Mouse (Mus musculus) limb, embryonic 11.5 days (tissue): Measurements from ENCODE around the gene Mrgpre. TPM values are rescaled to one million over a fixed set of nuclear protein-coding genes. Genes with fewer than 3 reads are reported as not detected.
A peak's percentile ranks its signal among the peaks of the same experiment; 100 is the strongest.

Experiments used
- ATAC-seq: fragments of 200-750 bp; cut with Nextera tagmentation; 2 replicates; pipeline ENCODE4 v1.8.0; 2017; ENCODE audit warnings: low read depth; ENCODE audit not compliant: insufficient number of reproducible peaks, low FRiP score, low TSS enrichment
- DNase-seq: peaks from one replicate; pipeline ENCODE4 v3.0.0-alpha.2; 2015; ENCODE audit warnings: low spot score
- H3K27ac ChIP-seq: fragments of 300-500 bp; sonication (generic); replicated peaks from 2 replicates; pipeline ENCODE4 v1.5.1; 2014; ENCODE audit warnings: low read depth, mild to moderate bottlenecking, low read length
- H3K27me3 ChIP-seq: fragments of 300-500 bp; sonication (generic); 2 replicates; pipeline ENCODE4 v1.6.1; 2014; ENCODE audit warnings: mild to moderate bottlenecking, low read length, mixed read lengths; ENCODE audit not compliant: control insufficient read depth, insufficient read depth
- H3K36me3 ChIP-seq: fragments of 300-500 bp; sonication (generic); 2 replicates; pipeline ENCODE4 v1.6.1; 2014; ENCODE audit warnings: mild to moderate bottlenecking, low read length, moderate library complexity, mixed read lengths; ENCODE audit not compliant: control insufficient read depth, insufficient read depth
- H3K4me1 ChIP-seq: fragments of 300-500 bp; sonication (generic); 2 replicates; pipeline ENCODE4 v1.6.1; 2014; ENCODE audit warnings: low read length, mixed read lengths; ENCODE audit not compliant: control insufficient read depth, insufficient read depth
- H3K4me2 ChIP-seq: fragments of 300-500 bp; sonication (generic); 2 replicates; pipeline ENCODE4 v1.6.1; 2014; ENCODE audit warnings: low read depth, mild to moderate bottlenecking, moderate library complexity; ENCODE audit not compliant: severe bottlenecking
- H3K4me3 ChIP-seq: fragments of 300-500 bp; sonication (generic); 2 replicates; pipeline ENCODE4 v1.5.1; 2014; ENCODE audit warnings: low read depth, low read length
- H3K9ac ChIP-seq: fragments of 300-500 bp; sonication (generic); 2 replicates; pipeline ENCODE4 v1.6.1; 2014; ENCODE audit warnings: mild to moderate bottlenecking, low read length
- H3K9me3 ChIP-seq: fragments of 300-500 bp; sonication (generic); 2 replicates; pipeline ENCODE4 v1.6.1; 2016; ENCODE audit warnings: low read length; ENCODE audit not compliant: control insufficient read depth
- WGBS: fragments of 180-500 bp; shearing (Covaris S2); extraction: QIAGEN DNeasy Blood & Tissue Kit; methylation state at CpG from one replicate; pipeline ENCODE4 v1.1.7; 2014; 5-methylcytosine and 5-hydroxymethylcytosine counted together
- microRNA-seq: library from miRNA; unstranded; fragments of <30 nt; microRNA quantifications from one replicate; pipeline ENCODE4, GENCODE M21; 2016
- polyA plus RNA-seq: library from polyadenylated mRNA; unstranded; fragments of >200 nt; fragmentation: Nextera tagmentation; extraction: Ambion mirVana; gene quantifications from 2 replicates; pipeline ENCODE4 v1.2.1, GENCODE M21; 2014

Gene Mrgpre
- polyA plus RNA-seq, 1 experiment from 2014 or later = 2.2 TPM

GRCm38 (mm10) chr7:143738601-143739006, 45.7 kb downstream of the Mrgpre start:
- H3K36me3 ChIP-seq = no peaks in the 10 kb centered on the region
- H3K27me3 ChIP-seq = no peaks in the 10 kb centered on the region
- WGBS = 45% methylated on average over 5 of the region's 5 CpGs
- H3K9ac ChIP-seq = no peak overlapping the region
- DNase-seq = no peak
- no peak overlapping the region for H3K27ac ChIP-seq
- no peak overlapping the region for H3K4me3 ChIP-seq
- no peaks in the 10 kb centered on the region for H3K9me3 ChIP-seq
- H3K4me1 ChIP-seq = peaks cover 12% of the 10 kb centered on the region
- no peak for ATAC-seq
- H3K4me2 ChIP-seq = peak overlapping the region; percentile 84

DNA sequence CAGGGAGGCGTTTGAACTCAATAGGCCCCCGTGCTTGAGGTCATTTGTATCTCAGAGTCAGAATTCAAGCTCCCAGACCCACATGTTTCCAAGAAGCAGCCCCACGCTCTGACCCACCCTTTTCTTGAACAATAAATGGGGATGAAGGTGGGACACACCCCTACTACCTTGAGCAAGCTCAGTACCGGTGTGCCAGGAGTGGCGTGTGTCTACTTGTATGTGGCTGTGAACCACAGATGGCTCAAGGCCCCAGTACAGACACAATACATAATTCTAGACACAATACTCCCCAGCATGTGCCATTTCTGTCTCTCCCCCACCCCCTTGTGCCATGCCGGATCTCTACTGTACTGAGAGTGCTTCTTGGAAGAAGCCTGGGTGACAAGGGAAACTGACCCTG, 46.1 kb downstream of the Mrgpre start:
- Histone ChIP-seq H3K4me1 (peaks cover 12% of the 10 kb centered on the region), H3K9ac (no peak overlapping the region), H3K36me3 (no peaks in the 10 kb centered on the region), H3K4me3 (no peak overlapping the region), H3K9me3 (no peaks in the 10 kb centered on the region), H3K27me3 (no peaks in the 10 kb centered on the region), H3K4me2 (no peak overlapping the region), H3K27ac (no peak overlapping the region)
- WGBS = 75% methylated on average over 6 of the region's 6 CpGs
- ATAC-seq = no peak
- no peak for DNase-seq

- Histone ChIP-seq H3K9ac (no peak overlapping the region), H3K36me3 (no peaks in the 10 kb centered on the region), H3K27me3 (no peaks in the 10 kb centered on the region), H3K4me3 (no peak overlapping the region), H3K4me1 (peaks cover 3% of the 10 kb centered on the region; the same call in 1 of the 2 replicates), H3K9me3 (no peaks in the 10 kb centered on the region), H3K4me2 (no peak overlapping the region), H3K27ac (no peak overlapping the region)
- no peak for ATAC-seq
- WGBS = 92% methylated on average over 4 of the region's 4 CpGs
- no peak for DNase-seq
These were observed 50.6 kb downstream of the Mrgpre start for GRCm38 (mm10) chr7:143733746-143734145.

DNA sequence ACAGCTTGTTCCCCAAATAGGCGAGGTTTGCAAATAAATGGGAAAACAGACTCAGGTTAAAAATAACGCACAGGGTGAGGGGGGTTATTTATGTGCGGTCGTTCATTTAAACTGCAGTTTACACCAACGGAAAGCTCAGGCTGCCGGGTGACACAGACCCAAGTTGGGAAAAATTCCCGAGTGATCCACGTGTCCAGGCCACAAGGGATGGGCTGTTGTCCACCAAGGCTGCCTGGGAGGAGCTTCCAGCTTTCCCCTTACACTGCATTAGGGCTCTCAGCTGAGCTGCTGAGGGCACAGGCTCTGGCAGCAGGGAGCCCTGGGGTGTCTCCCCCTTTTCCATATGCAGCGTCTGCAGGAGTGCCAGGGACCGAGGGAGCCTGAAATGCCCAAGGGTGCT, 54.4 kb downstream of the Mrgpre start:
- H3K27ac ChIP-seq = no peak overlapping the region
- no peak overlapping the region for H3K4me2 ChIP-seq
- H3K4me3 ChIP-seq = no peak overlapping the region
- no peak for DNase-seq
- H3K9ac ChIP-seq = no peak overlapping the region
- no peaks in the 10 kb centered on the region for H3K9me3 ChIP-seq
- H3K4me1 ChIP-seq = no peaks in the 10 kb centered on the region
- no peaks in the 10 kb centered on the region for H3K36me3 ChIP-seq
- no peak for ATAC-seq
- 75% methylated on average over 10 of the region's 10 CpGs for WGBS
- H3K27me3 ChIP-seq = no peaks in the 10 kb centered on the region

Small RNA genes lying within 50 kb of the gene (microRNA-seq; reads per million reads assigned to microRNA genes)
- gene Gm22064 = not detected

Other genes starting within 250 kb of the Mrgpre start
- 194 and 196 TPM in 2 replicates for gene Nap1l4, start 235.4 kb downstream of the Mrgpre start, polyA plus RNA-seq
- gene Cars, start 184.4 kb downstream of the Mrgpre start, polyA plus RNA-seq = 62.2 and 65.7 TPM in 2 replicates
- gene Tnfrsf26, start 155.8 kb downstream of the Mrgpre start, polyA plus RNA-seq = 0.05 TPM in 1 of 2 replicates, not detected in the other
- gene Tnfrsf22, start 134.8 kb downstream of the Mrgpre start, polyA plus RNA-seq = 12.9 and 13.8 TPM in 2 replicates
- 0.09 and 0.58 TPM in 2 replicates for gene Tnfrsf23, start 98.6 kb downstream of the Mrgpre start, polyA plus RNA-seq
- gene Osbpl5, start 27.5 kb downstream of the Mrgpre start, polyA plus RNA-seq = 17.2 and 17.9 TPM in 2 replicates
- gene Mrgprg, start 17.5 kb downstream of the Mrgpre start, polyA plus RNA-seq = not detected in 2 replicates
- 7.8 and 8.4 TPM in 2 replicates for gene Nadsyn1, start 38.3 kb upstream of the Mrgpre start, polyA plus RNA-seq
- gene Dhcr7, start 38.6 kb upstream of the Mrgpre start, polyA plus RNA-seq = 56.0 and 60.6 TPM in 2 replicates
- not detected in 2 replicates for gene Gm498, start 82.3 kb upstream of the Mrgpre start, polyA plus RNA-seq
- 0.51 and 0.68 TPM in 2 replicates for gene Shank2, start 217.4 kb upstream of the Mrgpre start, polyA plus RNA-seq